Mouse (Mus musculus): Measurements from ENCODE around the gene Palm.

The Palm gene

GRCm38 (mm10) chr10:79855558-79856184, 62.3 kb downstream of the Palm start:
- DNase-seq (ENCODE audit: low read depth) = no peak

- no peak for DNase-seq (ENCODE audit: low read depth)
Observed at GRCm38 (mm10) chr10:79856280-79856679, 62.9 kb downstream of the Palm start.

- no peak for DNase-seq (ENCODE audit: low read depth)
Observed at GRCm38 (mm10) chr10:79856704-79857451, 63.5 kb downstream of the Palm start.

- DNase-seq (ENCODE audit: low read depth) = peak; percentile 95
Observed at GRCm38 (mm10) chr10:79857452-79857811, 64.1 kb downstream of the Palm start.

GRCm38 (mm10) chr10:79857894-79858293, 64.5 kb downstream of the Palm start:
- no peak for DNase-seq (ENCODE audit: low read depth)

GRCm38 (mm10) chr10:79858416-79859074, 65.2 kb downstream of the Palm start:
- DNase-seq (ENCODE audit: low read depth) = no peak

GRCm38 (mm10) chr10:79859116-79859515, 65.7 kb downstream of the Palm start:
- no peak for DNase-seq (ENCODE audit: low read depth)

- DNase-seq (ENCODE audit: low read depth) = no peak
Observed at GRCm38 (mm10) chr10:79860079-79860911, 66.9 kb downstream of the Palm start.

GRCm38 (mm10) chr10:79861230-79862048, 68.1 kb downstream of the Palm start:
- DNase-seq (ENCODE audit: low read depth) = no peak

- DNase-seq (ENCODE audit: low read depth) = no peak
Observed at GRCm38 (mm10) chr10:79862049-79862788, 68.8 kb downstream of the Palm start.

GRCm38 (mm10) chr10:79862925-79863324, 69.6 kb downstream of the Palm start:
- no peak for DNase-seq (ENCODE audit: low read depth)

GRCm38 (mm10) chr10:79864351-79865188, 71.2 kb downstream of the Palm start:
- DNase-seq (ENCODE audit: low read depth) = peak; percentile 76

GRCm38 (mm10) chr10:79865189-79865601, 71.8 kb downstream of the Palm start:
- DNase-seq (ENCODE audit: low read depth) = no peak

GRCm38 (mm10) chr10:79865801-79866295, 72.5 kb downstream of the Palm start:
- peak; percentile 64 for DNase-seq (ENCODE audit: low read depth)

GRCm38 (mm10) chr10:79866601-79867000, 73.2 kb downstream of the Palm start:
- no peak for DNase-seq (ENCODE audit: low read depth)
